Comparison of ENCODE assay signal across 9 mouse cellular contexts in the genomic region with DNA sequence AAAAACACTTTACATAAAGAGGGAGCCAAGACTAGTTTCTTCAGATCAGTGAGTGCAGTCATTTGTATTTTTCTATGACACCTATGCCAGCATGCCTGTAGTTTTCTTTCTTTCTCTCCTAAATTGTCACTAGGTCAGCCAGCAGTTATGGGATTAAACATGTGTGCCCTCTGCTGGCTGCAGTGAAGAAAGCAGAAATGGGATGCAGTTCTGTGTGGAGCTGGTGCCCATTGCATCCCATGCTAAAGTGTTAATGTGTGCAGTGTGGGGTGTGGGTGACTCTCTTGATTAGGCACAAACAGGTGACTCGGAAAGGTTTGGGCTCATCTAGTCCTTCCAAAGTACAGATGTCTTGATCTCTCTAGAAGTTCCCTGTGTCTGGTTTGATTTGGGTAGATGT. TPM values are rescaled to one million over a fixed set of nuclear protein-coding genes. Genes with fewer than 3 reads are reported as not detected.
DNase-seq lines count a peak whose midpoint lies in the region; ATAC-seq and TF ChIP-seq lines count a peak whose summit lies in the region.
"Had no signal": no experiment of that assay in that cellular context is flagged by ENCODE, and none has a peak within 500 bp of the region (broad histone marks: within the 10 kb centered on the region; RNA-seq: fewer than 3 reads in every experiment).

No protein-coding gene starts in this region.

- no peak overlapping the region for H3K27ac ChIP-seq in kidney, adult 2 months (ENCODE audit: insufficient read depth, low read depth, low read length)
- H3K27ac ChIP-seq in kidney, embryonic 14.5 days (ENCODE audit: low read depth, low read length): no peak overlapping the region
- H3K27ac ChIP-seq: macrophage had no signal

- H3K36me3 ChIP-seq in kidney, adult 2 months (ENCODE audit: control insufficient read depth, insufficient read depth, low read length): peaks cover 2% of the 10 kb centered on the region
- H3K36me3 ChIP-seq in kidney, embryonic 14.5 days (ENCODE audit: control insufficient read depth, insufficient read depth, low read length): peaks cover 10% of the 10 kb centered on the region; the same call in 1 of the 2 replicates

- H3K4me2 ChIP-seq in kidney, embryonic 14.5 days (replicated peaks; ENCODE audit: low read depth, low read length): no peak overlapping the region

- H3K27me3 ChIP-seq in kidney, adult 2 months (replicated peaks; ENCODE audit: control insufficient read depth, insufficient read depth, low read length): no peaks in the 10 kb centered on the region
- no peaks in the 10 kb centered on the region for H3K27me3 ChIP-seq in kidney, embryonic 14.5 days (ENCODE audit: control insufficient read depth, insufficient read depth, low read length)

- 91% methylated on average over 1 of the region's 1 CpGs for WGBS in kidney, adult 2 months
- 73% methylated on average over 1 of the region's 1 CpGs for WGBS in kidney, embryonic 14.5 days

- no peak for ATAC-seq in kidney, embryonic 14.5 days (ENCODE audit: low FRiP score, low TSS enrichment)

- no peak for TF ChIP-seq POLR2A in kidney, adult 2 months (IDR thresholded peaks at IDR 0.05; ENCODE audit: low read depth, low read length)

- H3K4me3 ChIP-seq in kidney, adult 2 months (ENCODE audit: insufficient read depth, low read depth, low read length): no peak overlapping the region
- no peak overlapping the region for H3K4me3 ChIP-seq in kidney, embryonic 14.5 days (ENCODE audit: low read length)

- no peak overlapping the region for H3K9ac ChIP-seq in kidney, embryonic 14.5 days (ENCODE audit: low read depth, low read length)

- no peaks in the 10 kb centered on the region for H3K9me3 ChIP-seq in kidney, embryonic 14.5 days (ENCODE audit: control insufficient read depth, low read length)

- TF ChIP-seq CTCF in kidney, adult 2 months (conservative IDR thresholded peaks at IDR 0.05; ENCODE audit: insufficient read depth, insufficient read length, low read depth, low read length): peak; percentile 64

- peak; percentile 15 to 56 for DNase-seq in adrenal gland, adult (ENCODE audit: inconsistent age in 2 of 2, low spot score in 1 of 2)
- DNase-seq in adrenal gland, postnatal 4 days (ENCODE audit: low spot score in 2 of 2): no peak
- peak; percentile 45 for DNase-seq in kidney, adult 2 months
- DNase-seq in NIH3T3 (ENCODE audit: low read depth): peak; percentile 71
- DNase-seq in fibroblast of lung, adult 2 months (ENCODE audit: low read depth): peak; percentile 9
- peak; percentile 54 for DNase-seq in lung, postnatal 10 days
- no peak for DNase-seq in yolk sac, embryonic 10.5 days (ENCODE audit: low spot score)

- no peaks in the 10 kb centered on the region for H3K4me1 ChIP-seq in kidney, adult 2 months (ENCODE audit: control insufficient read depth, insufficient read depth, low read length)
- no peaks in the 10 kb centered on the region for H3K4me1 ChIP-seq in kidney, embryonic 14.5 days (ENCODE audit: control insufficient read depth, insufficient read depth, low read length)

RNA-seq across cellular contexts. Expression of a gene that starts 11.1 kb away (rescaled TPM):
- 1 to 10 TPM in 1 of 2 experiments, under 1 TPM in 1; 0.25 to 2.1 TPM for total RNA-seq in adrenal gland, postnatal 4 days (2021)
- polyA plus RNA-seq in kidney, adult 2 months (2012; rRNA removed): 7.4 and 8.8 TPM in 2 replicates
- polyA plus RNA-seq in kidney, embryonic 14.5 days (2014; fragmentation: Nextera tagmentation; extraction: Ambion mirVana): 0.84 and 0.94 TPM in 2 replicates
- polyA plus RNA-seq: macrophage had no signal

RNA-seq across cellular contexts. Expression of a gene that starts 37.2 kb away (rescaled TPM):
- total RNA-seq in adrenal gland, postnatal 4 days (2021): 10 to 100 TPM; 89.2 to 96.4 TPM
- 23.3 and 36.8 TPM in 2 replicates for polyA plus RNA-seq in kidney, adult 2 months (2012; rRNA removed)
- polyA plus RNA-seq in kidney, embryonic 14.5 days (2014; fragmentation: Nextera tagmentation; extraction: Ambion mirVana): 265 and 337 TPM in 2 replicates

RNA-seq across cellular contexts. Expression of a gene that starts 37.7 kb away (rescaled TPM):
- 10 to 100 TPM; 43.2 to 47.9 TPM for total RNA-seq in adrenal gland, postnatal 4 days (2021)
- 48.3 and 58.2 TPM in 2 replicates for polyA plus RNA-seq in kidney, adult 2 months (2012; rRNA removed)
- polyA plus RNA-seq in kidney, embryonic 14.5 days (2014; fragmentation: Nextera tagmentation; extraction: Ambion mirVana): 12.1 and 31.1 TPM in 2 replicates

Comparison
In these comparisons a context has a peak if more than half of its experiments do, and no peak if none do; other contexts are left out.
1. DNase-seq: peak in adrenal gland, adult (2 of 2), kidney, adult 2 months (single experiment), NIH3T3 (single experiment), fibroblast of lung, adult 2 months (single experiment) and lung, postnatal 10 days (single experiment); none in adrenal gland, postnatal 4 days (0 of 2) and yolk sac, embryonic 10.5 days (single experiment).